Comparison of ENCODE assay signal across 9 mouse cellular contexts in the genomic region with DNA sequence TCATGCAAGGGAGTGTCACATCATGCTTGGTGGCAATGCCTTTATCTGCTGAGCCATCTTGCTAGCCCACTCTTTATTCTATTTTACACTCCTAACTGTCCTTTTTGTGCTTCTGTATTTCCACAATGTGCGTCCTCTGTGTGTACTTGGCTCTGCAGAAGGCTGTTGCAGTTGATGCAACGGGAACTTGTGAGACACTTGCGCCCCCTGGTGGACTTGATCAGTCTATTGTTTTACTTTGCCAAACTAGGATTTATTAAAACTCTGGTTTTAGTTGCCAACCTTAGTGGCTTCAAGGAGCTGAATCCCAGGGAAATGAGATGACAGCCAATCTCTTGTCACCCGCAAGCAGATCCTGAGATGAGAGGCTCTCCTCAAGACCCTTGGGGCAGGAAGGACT. TPM values are rescaled to one million over a fixed set of nuclear protein-coding genes. Genes with fewer than 3 reads are reported as not detected.
DNase-seq lines count a peak whose midpoint lies in the region; ATAC-seq and TF ChIP-seq lines count a peak whose summit lies in the region.
"Had no signal": no experiment of that assay in that cellular context is flagged by ENCODE, and none has a peak within 500 bp of the region (broad histone marks: within the 10 kb centered on the region; RNA-seq: fewer than 3 reads in every experiment).

No protein-coding gene starts in this region.

- no peak for ATAC-seq in neural tube, embryonic 15.5 days (ENCODE audit: low FRiP score)
- peak; percentile 50 for ATAC-seq in erythroblast, adult 5-6 weeks (replicated peaks; ENCODE audit: low FRiP score, poor library complexity, severe bottlenecking)
- ATAC-seq in kidney, postnatal 0 days (replicated peaks; ENCODE audit: low FRiP score, low read depth) = no peak
- no peak for ATAC-seq in liver, embryonic 15.5 days (ENCODE audit: insufficient read depth)

- H3K36me3 ChIP-seq in neural tube, embryonic 15.5 days = no peaks in the 10 kb centered on the region
- no peaks in the 10 kb centered on the region for H3K36me3 ChIP-seq in kidney, postnatal 0 days (ENCODE audit: insufficient read depth, low read length)
- no peaks in the 10 kb centered on the region for H3K36me3 ChIP-seq in liver, embryonic 15.5 days (replicated peaks)
- H3K36me3 ChIP-seq: hindbrain, embryonic 15.5 days had no signal

- H3K9me3 ChIP-seq in neural tube, embryonic 15.5 days (replicated peaks) = no peaks in the 10 kb centered on the region
- no peaks in the 10 kb centered on the region for H3K9me3 ChIP-seq in kidney, postnatal 0 days (replicated peaks; ENCODE audit: low read length)
- no peaks in the 10 kb centered on the region for H3K9me3 ChIP-seq in liver, embryonic 15.5 days (replicated peaks)
- H3K9me3 ChIP-seq: hindbrain, embryonic 15.5 days had no signal

- no peaks in the 10 kb centered on the region for H3K27me3 ChIP-seq in neural tube, embryonic 15.5 days (replicated peaks)
- no peaks in the 10 kb centered on the region for H3K27me3 ChIP-seq in kidney, postnatal 0 days (ENCODE audit: insufficient read depth, low read length)
- no peaks in the 10 kb centered on the region for H3K27me3 ChIP-seq in liver, embryonic 15.5 days
- H3K27me3 ChIP-seq: hindbrain, embryonic 15.5 days had no signal

- H3K4me2 ChIP-seq in neural tube, embryonic 15.5 days = no peak overlapping the region
- no peak overlapping the region for H3K4me2 ChIP-seq in kidney, postnatal 0 days (ENCODE audit: low read length)
- peak overlapping the region; percentile 57; the same call in 1 of the 2 replicates for H3K4me2 ChIP-seq in liver, embryonic 15.5 days
- H3K4me2 ChIP-seq: hindbrain, embryonic 15.5 days had no signal

- peak; percentile 80 for DNase-seq in neural tube, embryonic 10.5 days (ENCODE audit: extremely low spot score, low spot score)
- DNase-seq in kidney, postnatal 0 days (ENCODE audit: low spot score) = peak; percentile 91
- DNase-seq in right cerebral cortex, adult 2 months (ENCODE audit: low spot score in 2 of 2) = peak; percentile 61 to 71
- DNase-seq in urinary bladder, postnatal 25 days (ENCODE audit: low spot score) = peak; percentile 77

- H3K4me1 ChIP-seq in neural tube, embryonic 15.5 days = 0 out of 2 replicates have a peak, but pooled peaks cover 2% of the 10 kb centered on the region
- H3K4me1 ChIP-seq in bone marrow, adult 2 months (ENCODE audit: control insufficient read depth, insufficient read depth, low read length) = peaks cover 2% of the 10 kb centered on the region; the same call in 1 of the 2 replicates
- no peaks in the 10 kb centered on the region for H3K4me1 ChIP-seq in kidney, postnatal 0 days (replicated peaks; ENCODE audit: insufficient read depth, low read length)
- H3K4me1 ChIP-seq in liver, embryonic 15.5 days (replicated peaks) = peaks cover 56% of the 10 kb centered on the region
- H3K4me1 ChIP-seq: hindbrain, embryonic 15.5 days had no signal

- no peak overlapping the region for H3K4me3 ChIP-seq in neural tube, embryonic 15.5 days (replicated peaks)
- H3K4me3 ChIP-seq in bone marrow, adult 2 months (replicated peaks; ENCODE audit: control insufficient read depth, low read depth, low read length) = no peak overlapping the region
- H3K4me3 ChIP-seq in kidney, postnatal 0 days (replicated peaks; ENCODE audit: low read depth, low read length) = no peak overlapping the region
- H3K4me3 ChIP-seq in liver, embryonic 15.5 days (replicated peaks) = peak overlapping the region; percentile 30; the same call in 1 of the 2 replicates
- H3K4me3 ChIP-seq: hindbrain, embryonic 15.5 days had no signal

- TF ChIP-seq POLR2A in bone marrow, adult 2 months (IDR thresholded peaks at IDR 0.05; ENCODE audit: borderline replicate concordance, control insufficient read depth, low read depth, low read length) = no peak

- H3K27ac ChIP-seq in neural tube, embryonic 15.5 days (replicated peaks) = no peak overlapping the region
- H3K27ac ChIP-seq in bone marrow, adult 2 months (ENCODE audit: control insufficient read depth, insufficient read depth, low read depth, low read length, poor library complexity) = no peak overlapping the region
- no peak overlapping the region for H3K27ac ChIP-seq in kidney, postnatal 0 days
- H3K27ac ChIP-seq in liver, embryonic 15.5 days (replicated peaks) = no peak overlapping the region
- H3K27ac ChIP-seq: hindbrain, embryonic 15.5 days had no signal

- H3K9ac ChIP-seq in neural tube, embryonic 15.5 days (replicated peaks) = no peak overlapping the region
- H3K9ac ChIP-seq in kidney, postnatal 0 days (ENCODE audit: low read depth, low read length) = no peak overlapping the region
- no peak overlapping the region for H3K9ac ChIP-seq in liver, embryonic 15.5 days
- H3K9ac ChIP-seq: hindbrain, embryonic 15.5 days had no signal

- TF ChIP-seq CTCF in bone marrow, adult 2 months (IDR thresholded peaks at IDR 0.05; ENCODE audit: control insufficient read depth, insufficient read depth, low read length) = peak; percentile 83
- TF ChIP-seq CTCF in kidney, postnatal 0 days (IDR thresholded peaks at IDR 0.05; ENCODE audit: low read depth) = peak; percentile 87

- WGBS in neural tube, embryonic 15.5 days = 13% methylated on average over 4 of the region's 4 CpGs
- 14% methylated on average over 4 of the region's 4 CpGs for WGBS in bone marrow, adult 2 months
- WGBS in kidney, postnatal 0 days = 18% methylated on average over 4 of the region's 4 CpGs
- WGBS in liver, embryonic 15.5 days (ENCODE audit: insufficient replicate concordance) = 9% methylated on average over 4 of the region's 4 CpGs

RNA-seq across cellular contexts. Expression of gene Gstp2, which starts 2.0 kb away (rescaled TPM):
- 1.9 and 7.6 TPM in 2 replicates for polyA plus RNA-seq in neural tube, embryonic 15.5 days (2015; fragmentation: Nextera tagmentation; extraction: Ambion mirVana)
- 21.6 TPM in 1 of 2 replicates, not detected in the other for polyA plus RNA-seq in bone marrow, adult 2 months (2011; ENCODE audit: insufficient read depth, insufficient read length, low replicate concordance, missing spikeins)
- not detected in 2 replicates for total RNA-seq in erythroblast, adult 5-6 weeks (2015; ENCODE audit: low replicate concordance)
- 1.4 and 2.1 TPM in 2 replicates for total RNA-seq in erythroblast, adult 5-6 weeks (2017; ENCODE audit: low replicate concordance)
- 3.1 and 4.4 TPM in 2 replicates for polyA plus RNA-seq in kidney, postnatal 0 days (2015; fragmentation: Nextera tagmentation; extraction: Ambion mirVana)
- polyA plus RNA-seq in liver, embryonic 15.5 days (2015; fragmentation: Nextera tagmentation; extraction: Ambion mirVana) = 7.7 and 8.0 TPM in 2 replicates

RNA-seq across cellular contexts. Expression of gene Gstp1, which starts 10.1 kb away (rescaled TPM):
- polyA plus RNA-seq in neural tube, embryonic 15.5 days (2015; fragmentation: Nextera tagmentation; extraction: Ambion mirVana) = 552 and 568 TPM in 2 replicates
- polyA plus RNA-seq in bone marrow, adult 2 months (2011; ENCODE audit: insufficient read depth, insufficient read length, low replicate concordance, missing spikeins) = 125 and 187 TPM in 2 replicates
- total RNA-seq in erythroblast, adult 5-6 weeks (2015; ENCODE audit: low replicate concordance) = 79.2 and 134 TPM in 2 replicates
- 15.5 and 40.6 TPM in 2 replicates for total RNA-seq in erythroblast, adult 5-6 weeks (2017; ENCODE audit: low replicate concordance)
- 441 and 464 TPM in 2 replicates for polyA plus RNA-seq in kidney, postnatal 0 days (2015; fragmentation: Nextera tagmentation; extraction: Ambion mirVana)
- polyA plus RNA-seq in liver, embryonic 15.5 days (2015; fragmentation: Nextera tagmentation; extraction: Ambion mirVana) = 752 and 794 TPM in 2 replicates

RNA-seq across cellular contexts. Expression of gene Gstp3, which starts 11.5 kb away (rescaled TPM):
- polyA plus RNA-seq in neural tube, embryonic 15.5 days (2015; fragmentation: Nextera tagmentation; extraction: Ambion mirVana) = 1.1 TPM in 1 of 2 replicates, not detected in the other
- 13.5 and 18.0 TPM in 2 replicates for polyA plus RNA-seq in bone marrow, adult 2 months (2011; ENCODE audit: insufficient read depth, insufficient read length, low replicate concordance, missing spikeins)
- total RNA-seq in erythroblast, adult 5-6 weeks (2015; ENCODE audit: low replicate concordance) = 4.2 and 30.2 TPM in 2 replicates
- total RNA-seq in erythroblast, adult 5-6 weeks (2017; ENCODE audit: low replicate concordance) = 8.4 and 11.1 TPM in 2 replicates
- polyA plus RNA-seq in kidney, postnatal 0 days (2015; fragmentation: Nextera tagmentation; extraction: Ambion mirVana) = not detected in 2 replicates
- polyA plus RNA-seq in liver, embryonic 15.5 days (2015; fragmentation: Nextera tagmentation; extraction: Ambion mirVana) = 77.6 and 97.4 TPM in 2 replicates
- polyA plus RNA-seq: hindbrain, embryonic 15.5 days had no signal

RNA-seq across cellular contexts. Expression of gene Cabp2, which starts 33.5 kb away (rescaled TPM):
- polyA plus RNA-seq in neural tube, embryonic 15.5 days (2015; fragmentation: Nextera tagmentation; extraction: Ambion mirVana) = not detected in 2 replicates
- polyA plus RNA-seq in bone marrow, adult 2 months (2011; ENCODE audit: insufficient read depth, insufficient read length, low replicate concordance, missing spikeins) = not detected in 2 replicates
- not detected in 2 replicates for total RNA-seq in erythroblast, adult 5-6 weeks (2015; ENCODE audit: low replicate concordance)
- total RNA-seq in erythroblast, adult 5-6 weeks (2017; ENCODE audit: low replicate concordance) = not detected in 2 replicates
- polyA plus RNA-seq in kidney, postnatal 0 days (2015; fragmentation: Nextera tagmentation; extraction: Ambion mirVana) = 2.2 and 2.4 TPM in 2 replicates
- polyA plus RNA-seq in liver, embryonic 15.5 days (2015; fragmentation: Nextera tagmentation; extraction: Ambion mirVana) = 0.29 and 0.38 TPM in 2 replicates
- polyA plus RNA-seq: hindbrain, embryonic 15.5 days had no signal

RNA-seq across cellular contexts. Expression of gene Ndufv1, which starts 35.3 kb away (rescaled TPM):
- 262 and 279 TPM in 2 replicates for polyA plus RNA-seq in neural tube, embryonic 15.5 days (2015; fragmentation: Nextera tagmentation; extraction: Ambion mirVana)
- 61.7 and 118 TPM in 2 replicates for polyA plus RNA-seq in bone marrow, adult 2 months (2011; ENCODE audit: insufficient read depth, insufficient read length, low replicate concordance, missing spikeins)
- total RNA-seq in erythroblast, adult 5-6 weeks (2015; ENCODE audit: low replicate concordance) = 57.8 and 76.5 TPM in 2 replicates
- total RNA-seq in erythroblast, adult 5-6 weeks (2017; ENCODE audit: low replicate concordance) = 60.4 and 63.3 TPM in 2 replicates
- 294 and 318 TPM in 2 replicates for polyA plus RNA-seq in kidney, postnatal 0 days (2015; fragmentation: Nextera tagmentation; extraction: Ambion mirVana)
- polyA plus RNA-seq in liver, embryonic 15.5 days (2015; fragmentation: Nextera tagmentation; extraction: Ambion mirVana) = 152 and 163 TPM in 2 replicates
